In the genomic region with DNA sequence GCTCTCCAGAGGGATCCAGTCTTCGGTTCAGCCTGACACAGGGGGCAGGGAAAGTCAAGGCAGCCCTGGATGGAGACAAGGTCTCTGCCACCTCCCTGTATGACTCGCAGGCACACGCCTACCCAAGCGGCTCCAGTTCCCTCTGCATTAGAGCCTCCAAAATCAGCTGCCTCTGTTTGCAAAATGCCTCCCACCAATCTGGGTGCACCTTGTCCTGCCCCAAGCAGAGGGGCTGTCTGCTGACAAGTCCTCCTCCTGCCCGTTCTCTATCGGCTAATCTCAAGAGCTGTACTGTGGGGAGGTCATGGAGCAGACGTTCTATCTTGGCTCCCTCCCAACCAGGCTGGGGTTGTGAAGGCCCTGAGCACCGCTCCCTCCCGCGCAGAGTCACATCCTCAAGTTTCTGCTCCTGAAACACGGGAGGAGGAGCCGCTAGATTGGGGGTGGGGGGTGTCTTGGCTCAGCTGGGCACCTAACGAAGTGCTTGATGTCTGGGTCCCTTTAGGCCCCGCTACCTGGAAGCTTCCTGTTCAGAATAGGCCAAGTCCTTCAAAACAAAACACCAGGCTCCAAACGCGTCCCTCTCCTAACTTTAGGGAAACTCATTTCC, we compare ENCODE assay signal across 2 mouse cellular contexts.
TF ChIP-seq lines count a peak whose summit lies in the region.

No protein-coding gene starts in this region.

TF ChIP-seq in C2C12, 6 proteins besides CTCF, POLR2A, EP300 and RAD21:
- TF ChIP-seq MAX (IDR thresholded peaks at IDR 0.05) (no peak), FOSL1 (IDR thresholded peaks at IDR 0.05; ENCODE audit: insufficient read depth, low read length, poor library complexity, severe bottlenecking) (no peak), MYOG (IDR thresholded peaks at IDR 0.05; ENCODE audit: control insufficient read depth, extremely low read depth, insufficient read length) (no peak), USF1 (IDR thresholded peaks at IDR 0.05; ENCODE audit: low read depth) (no peak), MYOD1 (IDR thresholded peaks at IDR 0.05; ENCODE audit: control insufficient read depth, insufficient read length, low read depth) (no peak), CEBPB (IDR thresholded peaks at IDR 0.05; ENCODE audit: low read depth) (no peak)

TF ChIP-seq in ES-E14, 5 proteins besides CTCF, POLR2A, EP300 and RAD21:
- TF ChIP-seq HCFC1 (IDR thresholded peaks at IDR 0.05; ENCODE audit: borderline replicate concordance, insufficient read depth, low read length), result no peak
